Mouse (Mus musculus) ES-E14 (cell line): ENCODE measurements around the gene Tgfbr3. TPM values are rescaled to one million over a fixed set of nuclear protein-coding genes. Genes with fewer than 3 reads are reported as not detected.

Source experiments
- DNase-seq: peaks from one replicate; pipeline ENCODE4 v3.0.0-alpha.2; 2013; ENCODE audit warnings: low read depth, low spot score
- H3K27ac ChIP-seq: 2 replicates; pipeline ENCODE4 v1.5.1; 2012; ENCODE audit warnings: low read depth, mild to moderate bottlenecking, low read length, moderate library complexity, mixed read lengths; ENCODE audit not compliant: poor library complexity, insufficient read depth, severe bottlenecking
- H3K36me3 ChIP-seq: 2 replicates; pipeline ENCODE4 v1.6.1; 2012; ENCODE audit warnings: mild to moderate bottlenecking, low read length, moderate library complexity, mixed read lengths; ENCODE audit not compliant: control insufficient read depth, poor library complexity, insufficient read depth, severe bottlenecking
- H3K4me1 ChIP-seq, 2 experiments: fragments of 150-350 bp in 1 of 2; sonication (generic) in 1 of 2; 2 replicates each; pipeline ENCODE4 v1.6.1; 2012; ENCODE audit warnings: low read length in 2 of 2, mild to moderate bottlenecking in 1 of 2, mixed read lengths in 1 of 2; ENCODE audit not compliant: control insufficient read depth in 2 of 2, insufficient read depth in 2 of 2, poor library complexity in 1 of 2
- H3K4me3 ChIP-seq, 2 experiments: fragments of 150-350 bp in 1 of 2; sonication (generic) in 1 of 2; 2 replicates each; pipeline ENCODE4 v1.5.1; 2012; ENCODE audit warnings: low read length in 2 of 2, low read depth in 1 of 2, mild to moderate bottlenecking in 1 of 2, mixed read lengths in 1 of 2; ENCODE audit not compliant: insufficient read depth in 1 of 2, poor library complexity in 1 of 2, severe bottlenecking in 1 of 2
- H3K9ac ChIP-seq: 2 replicates; pipeline ENCODE4 v1.6.1; 2012; ENCODE audit warnings: low read depth, mild to moderate bottlenecking, low read length, mixed read lengths; ENCODE audit not compliant: poor library complexity, insufficient read depth, severe bottlenecking
- H3K9me3 ChIP-seq: fragments of 150-350 bp; sonication (generic); 2 replicates; pipeline ENCODE4 v1.6.1; 2012; ENCODE audit warnings: low read depth, mild to moderate bottlenecking, low read length; ENCODE audit not compliant: control insufficient read depth, insufficient read depth
- CHD2 ChIP-seq: IDR thresholded peaks from 2 replicates; pipeline ENCODE4 v1.6.1; 2014; ENCODE audit warnings: mild to moderate bottlenecking, low read depth, low read length, inconsistent platforms
- HCFC1 ChIP-seq: IDR thresholded peaks from 2 replicates; pipeline ENCODE4 v1.6.1; 2012; ENCODE audit warnings: low read length, inconsistent platforms, borderline replicate concordance; ENCODE audit not compliant: insufficient read depth
- MAFK ChIP-seq: IDR thresholded peaks from 2 replicates; pipeline ENCODE4 v1.6.1; 2014; ENCODE audit warnings: mild to moderate bottlenecking, low read depth, low read length, inconsistent platforms; ENCODE audit not compliant: insufficient read depth
- ZC3H11A ChIP-seq: IDR thresholded peaks from 2 replicates; pipeline ENCODE4 v1.6.1; 2012; ENCODE audit warnings: low read depth, mild to moderate bottlenecking, inconsistent platforms, low read length, borderline replicate concordance
- ZNF384 ChIP-seq: IDR thresholded peaks from 2 replicates; pipeline ENCODE4 v1.6.1; 2012; ENCODE audit warnings: low read depth, low read length, inconsistent platforms
- in situ Hi-C, 2 experiments: fragments of 600-800 bp; cut with MboI; formaldehyde crosslinking; loops; one replicate each; pipeline ENCODE4 v1.15.1; 2025; ENCODE audit warnings: low sequenced_read_pairs in 2 of 2, inconsistent platforms in 1 of 2; ENCODE audit not compliant: unreplicated experiment in 2 of 2
- total RNA-seq: library from RNA; depleted of rRNA; stranded (reverse); fragments of 300-350 nt; gene quantifications from 2 replicates; pipeline ENCODE4 v1.2.3, GENCODE M21; 2012

The Tgfbr3 gene
- total RNA-seq, 1 experiment, result 3.1 TPM

DNA sequence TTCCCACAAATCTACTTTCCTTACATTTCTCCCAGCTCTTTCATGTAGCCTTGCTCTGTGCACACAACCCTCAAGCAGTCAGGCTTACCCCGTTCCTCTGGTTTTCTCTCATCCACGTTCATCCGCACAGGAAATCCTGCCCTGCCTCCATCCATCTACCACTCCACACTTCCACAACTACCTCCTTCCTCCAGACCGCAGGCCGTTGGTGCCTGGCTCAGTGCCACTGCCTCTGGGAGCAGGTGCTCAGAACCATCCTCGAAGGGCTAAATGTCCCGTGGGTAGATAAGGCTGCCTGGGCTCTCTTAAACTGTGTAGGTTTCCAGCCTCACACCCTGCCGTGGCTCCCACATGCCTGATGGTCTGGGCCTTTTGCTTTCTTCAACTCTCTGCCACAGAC lies 197.3 kb downstream of the Tgfbr3 start:
- H3K9me3 ChIP-seq, result no peaks in the 10 kb centered on the region
- no peaks in the 10 kb centered on the region for H3K36me3 ChIP-seq
- no peak overlapping the region for H3K9ac ChIP-seq
- H3K27ac ChIP-seq, result no peak overlapping the region
- H3K4me3 ChIP-seq, result no peak overlapping the region
- in situ Hi-C loops, result no loop called here
- DNase-seq, result no peak
- TF ChIP-seq MAFK, result no peak
- no peak for TF ChIP-seq ZNF384
- TF ChIP-seq ZC3H11A, result no peak
- no peak for TF ChIP-seq CHD2
- no peak for TF ChIP-seq HCFC1
- H3K4me1 ChIP-seq, result peaks cover 0 to 2% of the 10 kb centered on the region in 2 experiments; a peak in 2 of 4 replicates

DNA sequence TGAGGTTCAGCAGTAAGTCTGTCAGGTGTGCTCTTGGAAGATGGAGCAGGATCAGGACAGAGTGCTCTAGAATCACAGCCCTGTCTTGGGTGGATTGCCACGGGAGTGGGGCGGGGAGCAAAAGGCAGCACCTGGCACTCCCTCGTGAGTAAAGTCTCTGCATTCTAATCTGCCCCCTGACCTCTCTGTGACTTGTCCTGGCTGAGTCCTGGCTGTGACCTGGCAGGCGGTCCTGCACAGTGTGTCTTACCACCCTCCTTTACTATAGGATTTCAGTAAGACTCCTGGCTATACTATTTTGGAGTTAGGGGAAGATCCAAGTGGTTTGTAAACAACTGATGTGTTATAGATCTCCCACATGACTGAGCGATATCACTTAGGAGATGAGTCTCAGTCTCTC lies 199.5 kb downstream of the Tgfbr3 start:
- H3K9me3 ChIP-seq, result no peaks in the 10 kb centered on the region

DNA sequence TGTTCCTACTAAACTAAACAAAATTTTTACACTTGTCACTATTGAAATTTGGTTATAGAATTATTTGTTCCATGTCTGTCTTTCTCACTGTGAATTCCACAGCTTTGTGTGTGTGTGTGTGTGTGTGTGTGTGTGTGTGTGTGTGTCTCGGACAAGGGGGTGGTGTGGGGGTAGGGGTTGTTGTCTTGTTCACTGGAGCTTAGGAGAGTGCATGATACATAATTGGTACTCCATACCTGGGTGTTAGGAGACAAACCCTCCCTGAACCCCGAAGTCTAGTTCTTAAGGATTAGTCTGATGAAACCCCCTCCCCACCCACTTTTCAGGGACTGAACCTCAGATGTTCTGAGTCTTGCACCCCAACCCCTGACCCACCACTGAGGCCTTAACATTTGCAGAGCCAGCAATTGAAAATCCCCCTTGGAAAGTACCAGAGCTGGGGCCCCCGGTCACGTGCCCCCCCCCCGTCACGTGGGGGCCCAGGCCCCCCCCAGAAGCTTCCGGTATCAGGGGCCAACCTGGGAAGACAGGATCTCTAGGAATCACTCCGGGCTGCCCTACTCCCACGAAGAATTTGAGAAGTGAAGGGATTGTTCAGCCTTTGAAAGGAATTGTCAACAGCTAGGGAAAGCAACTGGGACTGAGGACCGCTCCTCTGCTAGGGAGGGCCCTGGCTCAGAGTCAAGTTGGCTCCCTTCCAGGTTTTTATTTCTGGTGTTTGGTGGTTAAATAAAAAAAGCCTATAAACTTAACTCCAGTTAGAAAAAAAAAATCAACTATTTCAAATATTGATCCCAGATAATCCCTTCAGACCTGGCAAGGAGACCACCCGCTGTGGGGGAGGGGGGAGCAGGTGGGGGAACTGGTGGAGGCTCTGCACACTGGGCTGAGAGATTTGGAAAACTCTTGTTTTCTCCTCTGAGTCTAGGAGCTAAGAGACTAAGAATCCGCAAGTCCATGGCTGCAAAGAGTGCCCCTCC lies 201.3 kb downstream of the Tgfbr3 start:
- H3K4me3 ChIP-seq, result no peak overlapping the region
- no peaks in the 10 kb centered on the region for H3K9me3 ChIP-seq
- no peaks in the 10 kb centered on the region for H3K36me3 ChIP-seq
- no peak overlapping the region for H3K9ac ChIP-seq
- no peak for DNase-seq
- TF ChIP-seq CHD2 (no peak), MAFK (no peak)
- H3K4me1 ChIP-seq, result no peaks in the 10 kb centered on the region
- in situ Hi-C loops, result no loop called here
- no peak overlapping the region for H3K27ac ChIP-seq

More for the DNA sequence above, 199.5 kb downstream of the Tgfbr3 start:
- H3K4me1 ChIP-seq, result peaks cover 0 to 2% of the 10 kb centered on the region in 2 experiments; a peak in 1 of 4 replicates
- H3K4me3 ChIP-seq, result no peak overlapping the region
- no peak for TF ChIP-seq ZNF384
- no peak for TF ChIP-seq ZC3H11A
- no peak for TF ChIP-seq HCFC1
- no peak for TF ChIP-seq CHD2
- H3K9ac ChIP-seq, result no peak overlapping the region
- no peaks in the 10 kb centered on the region for H3K36me3 ChIP-seq
- in situ Hi-C loops, result no loop called here
- no peak for DNase-seq
- H3K27ac ChIP-seq, result no peak overlapping the region

DNA sequence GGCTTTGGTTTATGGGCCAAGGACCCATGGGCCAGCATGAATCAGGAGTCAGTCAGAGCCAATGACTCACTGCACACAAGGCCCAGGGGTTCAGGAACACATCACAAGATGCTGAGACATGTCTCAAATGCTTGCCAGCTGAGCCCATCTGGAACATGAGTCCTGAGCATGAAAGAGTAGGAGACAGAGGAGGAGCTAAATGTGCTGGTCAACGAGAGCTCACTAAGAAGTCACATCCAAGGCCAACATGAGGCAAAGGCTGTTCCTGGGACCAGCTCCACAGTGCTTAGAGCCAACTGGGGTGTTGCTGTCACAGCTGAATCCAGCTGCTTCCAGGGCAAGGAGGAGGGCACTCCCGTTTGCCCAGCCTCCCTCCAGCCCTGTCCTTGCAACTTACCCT lies 202.1 kb downstream of the Tgfbr3 start:
- no peak for DNase-seq
- no peaks in the 10 kb centered on the region for H3K9me3 ChIP-seq
- H3K27ac ChIP-seq, result no peak overlapping the region
- no peak overlapping the region for H3K4me3 ChIP-seq
- H3K4me1 ChIP-seq, result no peaks in the 10 kb centered on the region
- in situ Hi-C loops, result no loop called here
- no peak overlapping the region for H3K9ac ChIP-seq
- TF ChIP-seq ZC3H11A (no peak), CHD2 (no peak), MAFK (no peak), ZNF384 (no peak), HCFC1 (no peak)
- no peaks in the 10 kb centered on the region for H3K36me3 ChIP-seq

DNA sequence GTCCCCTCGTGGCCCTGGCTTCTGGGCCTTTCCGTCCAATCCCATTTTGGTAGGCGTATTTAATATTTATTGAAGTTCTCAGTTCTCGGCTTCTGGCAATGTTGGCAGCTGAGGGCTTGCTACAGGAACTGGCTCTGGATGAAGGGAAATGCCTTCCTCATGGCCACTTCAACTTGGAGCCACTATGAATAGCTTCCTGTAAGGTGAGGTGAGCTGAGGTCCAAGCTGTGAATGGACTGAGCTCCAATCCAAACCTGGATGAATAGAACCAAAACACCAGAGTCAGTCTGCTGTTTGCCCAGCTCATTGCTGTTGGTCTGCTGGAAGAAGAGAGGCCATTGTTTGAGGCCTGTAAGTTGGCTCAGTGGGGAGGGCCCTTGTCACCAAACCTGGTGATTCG lies 203.3 kb downstream of the Tgfbr3 start:
- TF ChIP-seq MAFK (no peak), CHD2 (no peak), ZC3H11A (no peak), ZNF384 (no peak)

More for the DNA sequence above, 203.3 kb downstream of the Tgfbr3 start:
- in situ Hi-C loops, result no loop called here
- no peak overlapping the region for H3K9ac ChIP-seq
- no peak overlapping the region for H3K4me3 ChIP-seq
- no peaks in the 10 kb centered on the region for H3K9me3 ChIP-seq
- DNase-seq, result no peak
- no peaks in the 10 kb centered on the region for H3K36me3 ChIP-seq
- H3K27ac ChIP-seq, result no peak overlapping the region
- H3K4me1 ChIP-seq, result no peaks in the 10 kb centered on the region
